Mouse (Mus musculus) Patski (cell line): ENCODE measurements at regions not wholly inside any gene's neighbourhood (a gene's known extent, or its start where the extent isn't known, plus 50 kb on each side); places are given as distances from the start of the nearest gene placed in this dataset.
"Not testable (repeated sequence)": the region's sequence is repeated elsewhere in the genome, so short reads cannot be mapped to it uniquely, and the experiment has no call there.

Experiments
- ATAC-seq: fragments of 100-300 bp; one replicate; pipeline ENCODE4 v1.8.0; 2021
- CTCF ChIA-PET: fragments of 350-600 bp; sonication (Branson Sonifier 250); formaldehyde crosslinking; loops from one replicate; lab custom pipeline; 2022; ENCODE audit warnings: inconsistent platforms; lab: Charles Lee
- POLR2A ChIA-PET: fragments of 350-600 bp; sonication (Branson Sonifier 250); formaldehyde crosslinking; loops from one replicate; lab custom pipeline; 2022; ENCODE audit warnings: antibody characterized with exemption, inconsistent platforms; lab: Charles Lee
- DNase-seq: peaks from one replicate; pipeline ENCODE4 v3.0.0-alpha.2; 2011; ENCODE audit warnings: low read depth, low spot score
- H3K27me3 ChIP-seq: fragments of 371-371 bp; one replicate; pipeline ENCODE4 v1.5.1; 2021
- CTCF ChIP-seq: fragments of 100-300 bp; IDR thresholded peaks from one replicate; pipeline ENCODE4 v1.5.1; 2021
- in situ Hi-C: fragments of 300-500 bp; cut with MboI; formaldehyde crosslinking; loops from 3 replicates; pipeline ENCODE4 v1.11.1; 2018; ENCODE audit warnings: low pct_unique_long_range_greater_than_20kb, mixed read lengths

DNA sequence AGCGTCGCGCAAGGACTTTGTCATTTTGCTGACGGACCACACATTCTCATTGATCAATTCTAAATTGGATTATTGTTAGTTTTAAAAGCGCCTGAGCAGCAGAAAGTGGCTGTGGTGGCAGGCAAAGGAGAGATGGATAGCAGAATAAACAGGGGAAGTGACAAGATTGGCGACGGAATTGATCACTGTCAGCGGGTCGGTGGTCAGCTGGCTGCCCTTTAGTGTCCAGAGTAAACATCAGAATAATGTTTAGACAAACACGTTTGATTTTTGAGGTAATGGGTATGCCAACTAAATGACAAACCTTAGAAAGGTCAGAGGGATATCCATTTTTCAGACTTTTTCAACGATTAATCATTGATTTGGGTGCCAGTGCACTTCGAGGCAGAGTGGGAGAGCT lies 292.2 kb downstream of the Setd4 start:
- no peak for DNase-seq
- CTCF ChIA-PET: no interaction called here
- no peak for TF ChIP-seq CTCF
- in situ Hi-C loops: no loop called here
- no peak for ATAC-seq
- POLR2A ChIA-PET: no interaction called here
- no peaks in the 10 kb centered on the region for H3K27me3 ChIP-seq

- no peak for TF ChIP-seq CTCF
- ChIA-PET POLR2A (no interaction called here), CTCF (interaction anchor here (1.7 kb wide), 1 partner anchor 14 kb away, joined by 4 read pairs; no protein-coding TSS in a partner anchor)
- no peaks in the 10 kb centered on the region for H3K27me3 ChIP-seq
- DNase-seq (no peak), ATAC-seq (no peak)
- in situ Hi-C loops: no loop called here
Measured at GRCm38 (mm10) chr16:93308666-93309360, 295.1 kb downstream of the Setd4 start.

- DNase-seq (no peak), ATAC-seq (no peak)
- ChIA-PET CTCF (no interaction called here), POLR2A (no interaction called here)
- H3K27me3 ChIP-seq: no peaks in the 10 kb centered on the region
- in situ Hi-C loops: no loop called here
- TF ChIP-seq CTCF: no peak
Measured at GRCm38 (mm10) chr16:93306951-93307350, 296.9 kb downstream of the Setd4 start.

DNA sequence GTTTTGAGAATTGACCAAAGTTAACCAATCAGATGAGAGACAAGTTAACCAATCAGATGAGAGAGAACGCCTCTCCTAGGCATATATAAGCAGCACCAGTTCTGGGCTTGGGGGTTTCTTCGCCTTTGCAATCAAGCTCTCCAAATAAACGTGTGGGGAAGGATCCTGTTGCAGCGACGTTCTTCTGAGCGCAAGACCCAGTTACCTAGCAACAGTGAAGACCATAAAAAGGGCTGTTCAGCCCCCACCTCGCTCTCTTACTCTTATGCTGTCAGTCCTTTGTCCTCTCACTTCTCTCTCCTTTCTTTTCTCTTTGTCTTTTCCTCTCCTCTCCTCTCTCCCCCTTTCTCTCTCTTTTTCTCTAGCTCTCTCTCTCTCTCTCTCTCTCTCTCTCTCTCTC lies 297.7 kb downstream of the Setd4 start:
- H3K27me3 ChIP-seq, in situ Hi-C loops, ATAC-seq, DNase-seq, CTCF ChIA-PET: not testable (repeated sequence)
- POLR2A ChIA-PET: interaction anchor here (0.6 kb wide), 1 partner anchor 842 kb away, joined by 3 read pairs; no protein-coding TSS in a partner anchor

GRCm38 (mm10) chr16:93294430-93294829 lies 309.4 kb downstream of the Setd4 start:
- H3K27me3 ChIP-seq: no peaks in the 10 kb centered on the region
- POLR2A ChIA-PET: no interaction called here
- no peak for TF ChIP-seq CTCF
- no peak for DNase-seq
- in situ Hi-C loops: loop anchor here (5.0 to 25.0 kb wide), 7 partner anchors 158 to 757 kb away; partner anchors contain the start of gene Runx1
- ATAC-seq: no peak
- CTCF ChIA-PET: no interaction called here

DNA sequence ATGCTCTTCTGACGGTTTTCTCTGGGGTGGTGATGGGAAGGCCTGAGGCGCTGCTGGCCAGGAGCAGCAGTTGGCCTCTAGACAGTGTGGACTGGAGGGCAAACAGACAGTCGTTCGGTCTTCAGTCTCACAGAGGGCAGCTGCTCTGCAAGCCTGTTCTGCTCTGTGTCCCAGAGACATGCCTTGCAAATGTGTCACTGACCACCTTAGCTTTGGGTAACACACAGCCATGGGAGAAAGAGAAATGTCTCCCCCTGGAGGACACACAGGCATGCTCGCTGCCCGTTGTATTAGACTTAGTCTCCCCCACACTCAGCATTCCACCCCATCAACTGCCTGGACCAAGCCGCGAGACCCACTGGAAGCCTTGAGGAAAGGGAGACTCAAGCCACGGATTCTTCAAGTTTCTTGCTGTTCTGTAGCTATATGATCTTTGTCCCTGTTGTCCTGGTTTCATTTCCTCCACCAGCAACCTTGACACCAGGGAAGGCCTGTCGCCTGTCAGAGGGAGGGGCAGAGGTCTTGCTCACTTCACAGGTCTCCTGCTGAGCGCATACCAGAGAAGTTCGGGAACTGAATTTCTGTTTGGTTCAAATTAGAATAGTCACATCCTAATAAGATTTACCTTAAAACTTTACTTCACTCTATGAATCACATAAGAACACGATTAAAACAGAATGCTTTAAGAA lies 310.8 kb downstream of the Setd4 start:
- in situ Hi-C loops: loop anchor here (5.0 to 25.0 kb wide), 7 partner anchors 159 to 756 kb away; partner anchors contain the start of gene Runx1
- DNase-seq: peak; percentile 95
- ChIA-PET CTCF (interaction anchor here (0.6 to 2.3 kb wide), 8 partner anchors 16 to 594 kb away, joined by 3 to 12 read pairs (median 4); no protein-coding TSS in a partner anchor), POLR2A (interaction anchor here (2.1 kb wide), 1 partner anchor 596 kb away, joined by 7 read pairs; no protein-coding TSS in a partner anchor)
- H3K27me3 ChIP-seq: no peaks in the 10 kb centered on the region
- TF ChIP-seq CTCF: peak; percentile 98
- ATAC-seq: peak; percentile 90

DNA sequence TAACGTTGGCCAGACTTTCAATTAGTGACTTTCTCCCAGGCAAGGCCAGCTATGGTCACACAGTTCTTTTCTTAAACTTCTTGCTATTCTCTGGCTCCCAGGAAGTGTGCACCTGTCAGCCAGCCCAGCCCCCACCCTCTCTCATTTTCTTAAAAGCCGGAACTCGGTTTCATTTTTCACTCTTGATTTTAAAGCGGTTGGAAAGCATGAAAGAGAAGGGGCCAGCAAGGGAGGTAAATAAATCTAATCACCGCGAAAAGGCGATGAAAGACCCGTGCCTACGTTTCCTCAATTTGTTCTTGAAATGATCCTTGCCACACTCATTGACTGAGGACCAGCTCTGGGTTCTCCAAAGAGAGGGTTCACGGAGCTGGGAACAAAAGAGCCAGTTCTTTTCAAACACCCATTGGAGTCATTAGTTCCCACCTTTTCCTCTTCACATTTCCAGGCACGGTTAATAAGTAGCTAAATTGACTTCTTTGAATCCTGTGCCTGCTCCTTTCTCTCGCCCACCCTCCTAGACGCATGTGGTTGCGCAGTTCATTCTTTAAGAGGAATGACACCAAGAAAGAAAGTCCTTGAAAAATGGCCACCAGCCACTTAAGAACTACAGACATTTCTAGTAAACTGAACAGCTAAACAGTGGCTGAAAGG lies 311.6 kb downstream of the Setd4 start:
- DNase-seq (no peak), ATAC-seq (no peak)
- in situ Hi-C loops: loop anchor here (5.0 to 25.0 kb wide), 7 partner anchors 160 to 755 kb away; partner anchors contain the start of gene Runx1
- CTCF ChIA-PET: interaction anchor here (0.7 to 2.3 kb wide), 8 partner anchors 16 to 773 kb away, joined by 3 to 12 read pairs (median 4); no protein-coding TSS in a partner anchor
- no peak for TF ChIP-seq CTCF
- POLR2A ChIA-PET: interaction anchor here (2.1 kb wide), 1 partner anchor 595 kb away, joined by 7 read pairs; no protein-coding TSS in a partner anchor
- no peaks in the 10 kb centered on the region for H3K27me3 ChIP-seq

GRCm38 (mm10) chr16:93288036-93288435 lies 315.8 kb downstream of the Setd4 start:
- TF ChIP-seq CTCF: no peak
- ChIA-PET POLR2A (no interaction called here), CTCF (no interaction called here)
- in situ Hi-C loops: loop anchor here (25.0 kb wide), 1 partner anchor 751 kb away; no protein-coding TSS in a partner anchor
- no peaks in the 10 kb centered on the region for H3K27me3 ChIP-seq
- DNase-seq (no peak), ATAC-seq (no peak)

DNA sequence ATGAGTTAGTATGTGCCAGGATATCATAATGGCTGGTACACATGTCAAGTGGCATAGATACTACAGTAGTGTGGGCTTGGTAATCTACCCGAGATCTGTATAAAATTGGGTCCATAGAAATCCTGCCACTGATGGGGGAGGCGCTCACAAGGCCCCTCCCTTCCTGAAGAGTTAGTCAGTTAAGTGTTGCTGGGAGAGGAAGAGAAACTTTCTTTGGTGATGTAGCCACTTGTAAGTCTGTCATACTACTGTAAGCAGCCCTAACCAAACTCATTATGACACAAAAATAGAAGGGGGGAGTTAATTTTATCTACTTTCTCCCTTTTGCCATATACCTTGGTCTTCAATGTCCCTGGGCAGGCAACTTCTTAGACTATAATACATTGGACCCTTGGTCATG lies 316.3 kb downstream of the Setd4 start:
- H3K27me3 ChIP-seq: no peaks in the 10 kb centered on the region
- no peak for ATAC-seq
- ChIA-PET CTCF (no interaction called here), POLR2A (no interaction called here)
- no peak for DNase-seq
- in situ Hi-C loops: loop anchor here (25.0 kb wide), 1 partner anchor 750 kb away; no protein-coding TSS in a partner anchor
- no peak for TF ChIP-seq CTCF

- ATAC-seq (no peak), DNase-seq (no peak)
- no peaks in the 10 kb centered on the region for H3K27me3 ChIP-seq
- ChIA-PET CTCF (no interaction called here), POLR2A (no interaction called here)
- TF ChIP-seq CTCF: no peak
- in situ Hi-C loops: loop anchor here (25.0 kb wide), 1 partner anchor 750 kb away; no protein-coding TSS in a partner anchor
Measured at GRCm38 (mm10) chr16:93286816-93287215, 317.0 kb downstream of the Setd4 start.
